Mouse (Mus musculus) cortical plate, adult 2 months (tissue): ENCODE data around the gene Efemp2. TPM values are rescaled to one million over a fixed set of nuclear protein-coding genes. Genes with fewer than 3 reads are reported as not detected.
A peak's percentile ranks its signal among the peaks of the same experiment; 100 is the strongest.

ENCODE experiments used
- H3K27ac ChIP-seq: fragments of 200-500 bp; 2 replicates; pipeline ENCODE4 v1.5.1; 2012; ENCODE audit warnings: low read length, control low read depth, inconsistent platforms; ENCODE audit not compliant: insufficient read depth
- H3K4me1 ChIP-seq: fragments of 200-500 bp; 2 replicates; pipeline ENCODE4 v1.6.1; 2011; ENCODE audit warnings: low read length; ENCODE audit not compliant: control insufficient read depth, insufficient read depth
- H3K4me3 ChIP-seq: fragments of 200-500 bp; 2 replicates; pipeline ENCODE4 v1.5.1; 2011; ENCODE audit warnings: mild to moderate bottlenecking, low read length, control low read depth; ENCODE audit not compliant: insufficient read depth
- CTCF ChIP-seq: fragments of 200-500 bp; IDR thresholded peaks from 2 replicates; pipeline ENCODE4 v1.5.1; 2011; ENCODE audit warnings: mild to moderate bottlenecking, control low read depth, low read length; ENCODE audit not compliant: insufficient read depth; ENCODE audit errors: extremely low read depth
- POLR2A ChIP-seq: fragments of 200-500 bp; IDR thresholded peaks from 2 replicates; pipeline ENCODE4 v1.6.1; 2011; ENCODE audit warnings: mild to moderate bottlenecking, low read length, control low read depth; ENCODE audit not compliant: insufficient read depth; ENCODE audit errors: extremely low read depth
- polyA plus RNA-seq: library from polyadenylated mRNA; depleted of rRNA; stranded (reverse); fragments of >200 nt; gene quantifications from 2 replicates; pipeline ENCODE4 v1.2.3, GENCODE M21; 2012

Gene Efemp2
- polyA plus RNA-seq, 1 experiment: 24.5 TPM

DNA sequence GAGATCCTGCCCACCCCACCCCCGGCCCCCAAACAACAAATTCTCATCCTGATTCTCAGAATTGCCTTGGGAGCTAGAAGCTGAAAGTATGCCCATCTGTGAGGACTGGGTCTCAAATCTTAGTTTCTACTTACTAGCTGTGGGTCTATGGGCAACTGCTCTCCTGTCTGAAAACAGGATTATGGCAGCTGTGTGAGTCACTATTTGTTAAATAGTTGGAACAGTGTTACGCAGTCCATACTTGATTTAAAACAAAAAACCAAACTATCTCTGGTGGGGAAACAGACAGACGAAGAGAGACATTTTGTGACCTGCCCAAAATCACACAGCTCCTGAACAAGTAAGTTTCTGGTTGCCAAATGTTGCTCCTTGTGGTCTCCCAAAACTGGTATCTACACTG lies 24.1 kb upstream of the Efemp2 start:
- no peak for TF ChIP-seq POLR2A
- no peak for TF ChIP-seq CTCF

DNA sequence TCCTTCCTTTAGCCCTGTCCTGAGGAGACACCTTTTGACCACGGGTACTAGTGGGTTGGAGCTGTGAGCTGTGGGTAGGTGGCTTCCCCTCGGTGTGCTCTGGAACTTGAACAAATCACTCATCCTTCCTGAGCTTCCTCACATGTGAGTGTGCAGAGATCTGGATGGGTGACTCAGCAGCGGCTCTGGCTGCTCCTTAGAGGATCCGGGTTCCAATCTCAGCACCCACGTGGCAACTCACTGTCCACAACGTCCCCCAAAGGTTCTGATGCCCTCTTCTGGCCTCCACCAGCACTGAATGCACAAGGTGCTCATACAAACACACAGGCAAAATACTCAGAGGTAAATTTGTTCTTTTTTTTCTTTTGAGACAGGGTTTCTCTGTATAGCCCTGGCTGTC lies 22.0 kb upstream of the Efemp2 start:
- no peak overlapping the region for H3K27ac ChIP-seq
- no peak overlapping the region for H3K4me3 ChIP-seq
- no peak for TF ChIP-seq POLR2A
- no peak for TF ChIP-seq CTCF
- peaks cover 2% of the 10 kb centered on the region; the same call in 1 of the 2 replicates for H3K4me1 ChIP-seq

More for the DNA sequence above, 24.1 kb upstream of the Efemp2 start:
- H3K27ac ChIP-seq: no peak overlapping the region
- peaks cover 2% of the 10 kb centered on the region; the same call in 1 of the 2 replicates for H3K4me1 ChIP-seq
- H3K4me3 ChIP-seq: no peak overlapping the region

DNA sequence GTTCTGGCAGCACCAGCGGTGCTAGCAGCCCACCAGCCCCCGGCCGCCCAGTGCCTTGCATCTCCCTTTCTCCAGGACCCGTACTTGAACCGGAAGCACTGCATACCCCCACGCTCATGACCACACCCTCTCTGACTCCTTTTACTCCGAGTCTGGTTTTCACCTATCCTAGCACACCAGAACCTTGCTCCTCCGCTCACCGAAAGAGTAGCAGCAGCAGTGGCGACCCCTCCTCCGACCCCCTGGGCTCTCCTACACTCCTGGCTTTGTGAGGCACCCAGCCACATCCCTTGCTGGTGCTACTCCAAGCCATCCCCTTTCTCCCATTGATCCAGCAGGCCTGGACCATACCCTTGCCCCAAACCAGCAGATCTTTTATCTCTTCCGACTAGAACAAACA lies 18.7 kb upstream of the Efemp2 start:
- H3K4me3 ChIP-seq: peak overlapping the region; percentile 81
- H3K4me1 ChIP-seq: peaks cover 8% of the 10 kb centered on the region
- TF ChIP-seq POLR2A (no peak), CTCF (no peak)
- no peak overlapping the region for H3K27ac ChIP-seq

DNA sequence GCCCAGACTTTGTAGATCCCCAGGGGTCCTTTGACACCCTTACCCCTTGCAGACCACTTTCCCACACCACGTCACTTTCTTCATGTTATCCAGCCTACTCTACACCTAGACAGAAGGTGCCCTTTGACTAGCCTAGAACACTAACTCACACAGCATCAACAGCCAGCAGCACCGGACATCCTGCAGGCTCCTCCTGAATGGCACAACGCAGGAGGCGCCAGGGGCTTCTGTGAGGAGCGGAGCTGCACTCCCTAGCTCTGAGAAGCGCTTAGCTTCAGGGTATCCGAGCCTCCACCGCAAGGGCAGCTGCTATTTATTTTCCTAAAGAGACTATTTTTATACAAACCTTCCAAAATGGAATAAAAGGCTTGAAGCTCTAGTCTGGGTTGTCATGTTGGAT lies 18.2 kb upstream of the Efemp2 start:
- peaks cover 8% of the 10 kb centered on the region for H3K4me1 ChIP-seq
- H3K4me3 ChIP-seq: peak overlapping the region; percentile 81
- peak overlapping the region; percentile 74; the same call in 1 of the 2 replicates for H3K27ac ChIP-seq
- 0 out of 2 replicates have a peak, but pooled peaks have one; percentile 8 for TF ChIP-seq POLR2A
- TF ChIP-seq CTCF: no peak

DNA sequence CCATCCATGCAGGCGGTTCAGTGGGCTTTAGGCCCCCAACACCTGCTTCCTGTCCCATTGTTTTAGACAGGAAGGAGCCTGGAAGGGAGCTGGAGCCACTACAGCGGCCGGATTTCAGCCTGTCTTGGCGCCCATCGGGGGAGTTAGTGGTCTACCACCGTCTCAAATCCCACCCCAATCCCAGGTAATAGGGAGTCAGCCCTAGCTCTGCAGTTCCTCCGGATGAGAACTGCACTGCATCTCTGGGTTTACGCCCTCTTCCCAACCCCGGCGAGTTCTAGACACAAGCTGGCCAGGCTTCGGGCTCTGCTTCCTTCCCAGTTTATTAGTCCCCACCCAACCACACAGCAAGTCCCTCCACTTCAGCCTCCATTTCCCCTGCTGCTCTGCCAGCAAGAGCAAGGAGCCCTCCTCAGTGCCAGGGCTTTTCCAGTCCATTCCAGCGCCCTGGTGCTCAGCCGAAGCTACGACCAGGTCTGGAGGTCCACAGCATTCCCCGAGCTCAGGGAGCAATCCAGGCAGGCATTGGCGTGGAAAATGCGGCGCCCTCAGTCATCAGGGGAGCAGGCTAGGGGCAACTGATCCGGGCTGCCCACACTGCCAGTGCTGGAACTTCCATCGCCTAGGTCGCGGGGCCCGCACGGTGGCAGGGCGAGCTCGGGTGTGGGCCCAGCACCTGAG lies 17.4 kb upstream of the Efemp2 start:
- peaks cover 8% of the 10 kb centered on the region for H3K4me1 ChIP-seq
- TF ChIP-seq POLR2A (no peak), CTCF (no peak)
- peak overlapping the region; percentile 98 for H3K27ac ChIP-seq
- peak overlapping the region; percentile 81 for H3K4me3 ChIP-seq

DNA sequence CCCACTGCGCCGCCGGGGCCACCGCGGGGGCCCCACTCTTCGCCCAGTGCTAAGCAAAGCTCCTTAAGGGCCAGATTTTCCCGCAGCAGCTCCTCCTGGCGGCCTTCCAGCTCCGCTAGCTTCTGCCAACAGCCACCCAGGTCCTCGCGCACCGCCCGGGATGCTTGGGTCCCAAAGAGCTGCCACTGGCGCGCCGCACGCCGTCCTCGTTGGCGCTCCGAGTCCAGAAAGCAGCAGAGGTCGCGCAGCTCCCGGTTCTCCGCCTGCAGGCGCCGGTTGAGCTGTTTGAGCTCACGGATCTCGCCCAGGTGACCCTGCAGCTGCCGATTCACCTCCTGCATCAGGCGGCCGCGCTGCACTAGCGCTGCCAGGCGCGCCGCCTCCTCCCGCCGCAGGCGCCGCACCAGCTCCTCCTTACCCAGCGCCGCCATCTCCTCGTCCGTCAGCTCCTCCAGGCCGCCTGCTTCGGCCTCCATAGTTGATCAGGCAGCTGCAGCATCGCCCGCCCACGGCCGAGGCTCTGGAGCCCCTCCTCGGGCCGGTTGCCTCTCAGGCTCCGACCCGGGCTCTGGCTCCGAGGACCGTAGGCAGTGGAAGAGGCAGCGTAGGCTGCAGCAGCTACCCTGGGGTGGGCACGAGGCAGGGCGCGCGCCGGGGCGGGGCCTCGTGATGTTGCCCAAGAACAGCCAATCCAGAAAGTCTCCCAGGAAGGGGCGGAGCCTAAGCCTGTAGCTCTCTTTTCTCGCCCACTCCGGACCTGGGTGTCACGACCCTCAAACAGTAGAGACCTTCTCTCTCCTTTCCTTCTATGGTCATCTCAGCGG lies 16.6 kb upstream of the Efemp2 start:
- Histone ChIP-seq H3K4me1 (peaks cover 8% of the 10 kb centered on the region), H3K27ac (peak overlapping the region; percentile 98), H3K4me3 (peak overlapping the region; percentile 81)
- TF ChIP-seq POLR2A (peak; percentile 91), CTCF (no peak)

DNA sequence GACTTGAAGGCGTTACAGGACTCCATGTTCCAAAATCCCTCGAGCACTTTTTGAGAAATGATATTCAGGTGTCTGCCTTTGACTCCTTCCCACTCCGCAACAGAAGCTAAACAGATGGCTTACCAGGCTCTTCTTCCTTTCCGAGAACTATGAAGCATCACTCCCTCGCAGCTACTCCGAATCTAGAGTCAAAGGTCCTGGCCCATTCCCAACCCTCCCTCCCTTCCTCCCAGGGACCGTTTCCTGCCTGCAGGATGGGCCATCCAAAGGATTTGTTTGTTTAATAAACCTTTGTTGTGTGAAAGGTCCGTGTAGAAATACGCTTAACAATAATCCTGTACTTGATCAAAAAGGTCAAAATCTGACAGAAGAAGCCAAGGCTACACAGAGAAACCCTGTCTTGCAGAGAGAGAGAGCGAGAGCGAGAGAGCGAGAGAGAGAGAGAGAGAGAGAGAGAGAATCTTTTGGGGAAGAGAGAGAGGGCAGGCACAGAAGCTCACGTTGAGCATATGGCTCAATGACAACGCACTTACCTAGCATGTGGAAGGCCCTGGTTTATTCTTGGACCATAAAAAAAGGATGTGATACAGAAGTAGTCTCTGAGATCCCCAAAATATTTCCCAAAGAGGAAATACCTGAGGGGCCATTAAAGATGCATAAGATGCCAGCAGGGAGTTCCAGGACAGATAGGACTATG lies 15.9 kb upstream of the Efemp2 start, which contains the start of gene Ccdc85b:
Gene Ccdc85b (minus strand): TSS at position 149 of the 697 bp plus-strand sequence.
- peak within 1 kb of the TSS; percentile 81 for H3K4me3 ChIP-seq
- H3K4me1 ChIP-seq: peaks cover 8% of the 10 kb centered on the region
- TF ChIP-seq CTCF (no peak), POLR2A (no peak)
- H3K27ac ChIP-seq: peak within 1 kb of the TSS; percentile 98

DNA sequence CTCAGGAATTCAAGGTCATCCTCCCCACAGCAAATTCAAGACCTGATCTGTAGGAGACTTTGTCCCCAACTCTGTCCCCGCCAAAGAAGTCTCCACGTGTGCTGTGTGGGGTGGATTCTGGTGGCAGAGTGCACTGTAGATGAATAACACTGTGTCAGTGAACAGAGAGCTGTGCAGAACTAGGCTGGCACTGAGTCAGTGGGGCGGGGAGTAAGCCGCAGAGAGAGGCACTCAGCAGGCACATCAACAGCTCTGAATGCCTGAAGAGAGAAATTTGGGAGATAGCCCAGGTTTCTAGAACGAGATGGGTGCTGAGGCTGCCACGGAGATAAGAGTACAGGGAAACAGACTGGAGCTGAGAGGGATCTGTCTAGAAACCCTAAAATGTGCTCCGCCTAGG lies 14.7 kb upstream of the Efemp2 start:
- Histone ChIP-seq H3K4me1 (peaks cover 8% of the 10 kb centered on the region), H3K27ac (0 out of 2 replicates have a peak overlapping the region, but pooled peaks have one; percentile 85), H3K4me3 (no peak overlapping the region)
- TF ChIP-seq CTCF (no peak), POLR2A (0 out of 2 replicates have a peak, but pooled peaks have one; percentile 25)

DNA sequence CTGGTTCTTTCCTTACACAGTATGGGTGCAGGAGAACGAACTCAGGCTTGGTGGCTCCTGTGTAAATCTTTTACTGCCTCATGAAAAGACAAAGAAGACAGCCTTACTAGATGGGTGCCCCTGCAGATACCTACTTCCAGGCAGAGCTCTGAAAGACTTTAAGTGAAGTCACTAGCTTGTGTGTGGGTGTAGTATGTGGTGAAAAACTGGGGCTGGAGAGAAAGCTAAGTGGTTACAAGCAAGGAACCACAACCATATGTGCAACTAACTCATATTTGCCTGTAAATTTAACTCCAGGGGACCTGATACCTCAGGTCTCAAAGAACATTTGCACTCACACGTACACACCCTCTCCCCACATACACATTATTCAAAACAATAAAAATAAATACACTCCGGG lies 13.9 kb upstream of the Efemp2 start:
- no peak for TF ChIP-seq CTCF
- TF ChIP-seq POLR2A: no peak
- peak overlapping the region; percentile 77 for H3K27ac ChIP-seq
- H3K4me3 ChIP-seq: peak overlapping the region; percentile 80; the same call in 1 of the 2 replicates
- peaks cover 6% of the 10 kb centered on the region for H3K4me1 ChIP-seq
